In genomic region chr12:69127626-69128025, GRCm38 (mm10) we compare ENCODE assay signal across 22 mouse cellular contexts. TPM values are rescaled to one million over a fixed set of nuclear protein-coding genes. Genes with fewer than 3 reads are reported as not detected.
"Had no signal": no experiment of that assay in that cellular context is flagged by ENCODE, and none has a peak within 500 bp of the region (broad histone marks: within the 10 kb centered on the region; RNA-seq: fewer than 3 reads in every experiment).

No protein-coding gene starts in this region.

- H3K9ac ChIP-seq: heart, embryonic 13.5 days; heart, embryonic 15.5 days; hindbrain, embryonic 13.5 days; hindbrain, embryonic 15.5 days; kidney, embryonic 15.5 days; limb, embryonic 12.5 days; liver, embryonic 13.5 days; liver, embryonic 15.5 days had no signal

- H3K36me3 ChIP-seq: heart, embryonic 13.5 days; heart, embryonic 15.5 days; hindbrain, embryonic 13.5 days; hindbrain, embryonic 15.5 days; kidney, embryonic 15.5 days; limb, embryonic 10.5 days; limb, embryonic 12.5 days; liver, embryonic 13.5 days; liver, embryonic 15.5 days had no signal

- H3K9me3 ChIP-seq: heart, embryonic 13.5 days; heart, embryonic 15.5 days; hindbrain, embryonic 13.5 days; hindbrain, embryonic 15.5 days; kidney, embryonic 15.5 days; limb, embryonic 10.5 days; liver, embryonic 13.5 days; liver, embryonic 15.5 days had no signal

- DNase-seq: gastrocnemius, postnatal 14 days; gastrocnemius, postnatal 36 days; heart, adult 11 months; kidney, adult 11 months; layer of hippocampus, adult 9-11 months; layer of hippocampus, postnatal 36 days had no signal

- H3K27me3 ChIP-seq: heart, embryonic 13.5 days; heart, embryonic 15.5 days; hindbrain, embryonic 13.5 days; hindbrain, embryonic 15.5 days; kidney, embryonic 15.5 days; limb, embryonic 12.5 days; liver, embryonic 13.5 days; liver, embryonic 15.5 days had no signal

- ATAC-seq: hindbrain, postnatal 0 days; intestine, embryonic 16.5 days had no signal

- H3K4me1 ChIP-seq: heart, embryonic 13.5 days; hindbrain, embryonic 15.5 days had no signal

- H3K4me3 ChIP-seq: heart, adult 2 months; heart, embryonic 13.5 days; heart, embryonic 15.5 days; hindbrain, embryonic 13.5 days; hindbrain, embryonic 15.5 days; kidney, embryonic 15.5 days; limb, embryonic 10.5 days; limb, embryonic 12.5 days; liver, embryonic 13.5 days; liver, embryonic 15.5 days had no signal

- H3K27ac ChIP-seq: heart, adult 2 months; heart, embryonic 13.5 days; heart, embryonic 15.5 days; hindbrain, embryonic 13.5 days; hindbrain, embryonic 15.5 days; hindbrain, postnatal 0 days; kidney, embryonic 15.5 days; kidney, postnatal 0 days; limb, embryonic 10.5 days; limb, embryonic 12.5 days; liver, embryonic 13.5 days; liver, embryonic 15.5 days had no signal

- H3K4me2 ChIP-seq: heart, embryonic 11.5 days; heart, embryonic 13.5 days; heart, embryonic 15.5 days; hindbrain, embryonic 13.5 days; hindbrain, embryonic 15.5 days; kidney, embryonic 15.5 days; limb, embryonic 12.5 days; liver, embryonic 11.5 days; liver, embryonic 13.5 days; liver, embryonic 15.5 days had no signal

RNA-seq across cellular contexts. Expression of gene Lrr1, which starts 41.0 kb away (rescaled TPM):
- polyA plus RNA-seq: heart, adult 2 months; kidney, adult 2 months had no signal
